ENCODE assay signal across 25 mouse cellular contexts in genomic region chr7:127667171-127667570, GRCm38 (mm10). TPM values are rescaled to one million over a fixed set of nuclear protein-coding genes. Genes with fewer than 3 reads are reported as not detected.
DNase-seq lines count a peak whose midpoint lies in the region; TF ChIP-seq lines count a peak whose summit lies in the region.
"Had no signal": no experiment of that assay in that cellular context is flagged by ENCODE, and none has a peak within 500 bp of the region (broad histone marks: within the 10 kb centered on the region; RNA-seq: fewer than 3 reads in every experiment).

No protein-coding gene starts in this region.

- H3K4me1 ChIP-seq in E14TG2a.4 (replicated peaks; ENCODE audit: low read depth, low read length) (peaks cover 55% of the 10 kb centered on the region), ES-Bruce4 (ENCODE audit: control insufficient read depth, insufficient read depth, low read length) (peaks cover 1% of the 10 kb centered on the region)
- H3K4me1 ChIP-seq: embryonic facial prominence, embryonic 13.5 days; forebrain, embryonic 13.5 days; hindbrain, embryonic 12.5 days; hindbrain, embryonic 15.5 days had no signal

- no peak overlapping the region for H3K27ac ChIP-seq in ES-Bruce4 (ENCODE audit: insufficient read depth, low read length)
- H3K27ac ChIP-seq: embryonic facial prominence, embryonic 10.5 days; embryonic facial prominence, embryonic 13.5 days; forebrain, embryonic 13.5 days; hindbrain, embryonic 12.5 days; hindbrain, embryonic 15.5 days had no signal

- no peak for TF ChIP-seq EP300 in ES-Bruce4 (IDR thresholded peaks at IDR 0.05; ENCODE audit: insufficient read depth, low read depth, low read length)

- DNase-seq in layer of hippocampus, adult 11-12 months (ENCODE audit: low spot score), result peak; percentile 16
- no peak for DNase-seq in layer of hippocampus, adult 8-10 months (ENCODE audit: low spot score in 2 of 2)
- peak; percentile 26 to 55 for DNase-seq in layer of hippocampus, postnatal 14 days (ENCODE audit: low spot score in 2 of 2)
- no peak for DNase-seq in layer of hippocampus, postnatal 10 days (ENCODE audit: low spot score in 2 of 2)
- no peak for DNase-seq in spleen, postnatal 10 days (ENCODE audit: low spot score in 2 of 2)
- no peak for DNase-seq in frontal cortex, adult 2 months (ENCODE audit: extremely low spot score in 1 of 2, low spot score in 1 of 2)
- DNase-seq: adrenal gland, adult 2 months; adrenal gland, postnatal 14 days; cerebellum, adult 11-12 months; cerebellum, adult 8-10 months; cerebellum, postnatal 10 days; cerebellum, postnatal 36 days; embryo, embryonic 11 days; gastrocnemius, postnatal 25 days; heart, adult 18-20 months had no signal

- TF ChIP-seq CTCF in E14TG2a.4 (conservative IDR thresholded peaks at IDR 0.05; ENCODE audit: low read length) (no peak), ES-Bruce4 (IDR thresholded peaks at IDR 0.05; ENCODE audit: low read depth, low read length) (no peak)

- H3K27me3 ChIP-seq in E14TG2a.4 (ENCODE audit: insufficient read depth, low read length) (no peaks in the 10 kb centered on the region), ES-Bruce4 (ENCODE audit: control insufficient read depth, insufficient read depth, low read length, poor library complexity, severe bottlenecking) (no peaks in the 10 kb centered on the region)
- H3K27me3 ChIP-seq: embryonic facial prominence, embryonic 13.5 days; forebrain, embryonic 13.5 days; heart, embryonic 12.5 days; hindbrain, embryonic 12.5 days; hindbrain, embryonic 15.5 days had no signal

- no peaks in the 10 kb centered on the region for H3K36me3 ChIP-seq in E14TG2a.4 (ENCODE audit: insufficient read depth, low read length)
- H3K36me3 ChIP-seq in ES-Bruce4 (ENCODE audit: control insufficient read depth, insufficient read depth, low read length, poor library complexity, severe bottlenecking), result no peaks in the 10 kb centered on the region

- H3K4me3 ChIP-seq in E14TG2a.4 (replicated peaks; ENCODE audit: low read length) (peak overlapping the region; percentile 71), ES-Bruce4 (ENCODE audit: low read depth, low read length) (peak overlapping the region; percentile 31; the same call in 1 of the 2 replicates)
- H3K4me3 ChIP-seq: embryonic facial prominence, embryonic 10.5 days; embryonic facial prominence, embryonic 13.5 days; erythroblast, embryonic 14.5 days; forebrain, embryonic 13.5 days; heart, embryonic 12.5 days; hindbrain, embryonic 12.5 days; hindbrain, embryonic 15.5 days had no signal

- no peak overlapping the region for H3K9ac ChIP-seq in ES-Bruce4 (ENCODE audit: low read depth, poor library complexity, severe bottlenecking)
- H3K9ac ChIP-seq: forebrain, embryonic 13.5 days; heart, embryonic 12.5 days; hindbrain, embryonic 12.5 days; hindbrain, embryonic 15.5 days had no signal

- TF ChIP-seq POLR2A in ES-Bruce4 (IDR thresholded peaks at IDR 0.05; ENCODE audit: insufficient read depth, low read length), result no peak

- H3K9me3 ChIP-seq in E14TG2a.4 (ENCODE audit: low read length), result no peaks in the 10 kb centered on the region
- H3K9me3 ChIP-seq in ES-Bruce4 (replicated peaks; ENCODE audit: control insufficient read depth, insufficient read depth, low read length, poor library complexity, severe bottlenecking), result no peaks in the 10 kb centered on the region
- H3K9me3 ChIP-seq: embryonic facial prominence, embryonic 10.5 days; embryonic facial prominence, embryonic 13.5 days; forebrain, embryonic 13.5 days; heart, embryonic 12.5 days; hindbrain, embryonic 12.5 days; hindbrain, embryonic 15.5 days had no signal

RNA-seq across cellular contexts. Expression of gene Bcl7c, which starts 41.6 kb away (rescaled TPM):
- total RNA-seq in layer of hippocampus, adult 8-10 months (2022), result 10 to 100 TPM; 26.5 to 38.4 (median 31.9) TPM
- total RNA-seq in layer of hippocampus, postnatal 14 days (2021), result 10 to 100 TPM; 30.3 to 38.0 TPM
- total RNA-seq in layer of hippocampus, postnatal 10 days (2021), result 10 to 100 TPM; 38.6 TPM
- polyA plus RNA-seq in ES-Bruce4 (2011; ENCODE audit: insufficient read depth, insufficient read length, low read depth, missing spikeins), result 48.6 and 49.8 TPM in 2 replicates
- 23.3 and 25.7 TPM in 2 replicates for polyA plus RNA-seq in frontal cortex, adult 2 months (2012; rRNA removed)

RNA-seq across cellular contexts. Expression of gene Ctf1, which starts 45.4 kb away (rescaled TPM):
- total RNA-seq in layer of hippocampus, adult 8-10 months (2022), result 1 to 10 TPM; 3.1 to 5.2 (median 3.5) TPM
- 1 to 10 TPM; 3.2 to 5.4 TPM for total RNA-seq in layer of hippocampus, postnatal 14 days (2021)
- 1 to 10 TPM; 4.3 to 5.3 TPM for total RNA-seq in layer of hippocampus, postnatal 10 days (2021)
- 8.8 and 13.9 TPM in 2 replicates for polyA plus RNA-seq in ES-Bruce4 (2011; ENCODE audit: insufficient read depth, insufficient read length, low read depth, missing spikeins)
- 6.0 and 6.4 TPM in 2 replicates for polyA plus RNA-seq in frontal cortex, adult 2 months (2012; rRNA removed)
- polyA plus RNA-seq: CD4-positive, CD25-positive, alpha-beta regulatory T cell, adult 4 months had no signal

RNA-seq across cellular contexts. Expression of gene Zfp629, which starts 51.6 kb away (rescaled TPM):
- total RNA-seq in layer of hippocampus, adult 8-10 months (2022), result 10 to 100 TPM; 21.7 to 22.6 (median 22.1) TPM
- total RNA-seq in layer of hippocampus, postnatal 14 days (2021), result 10 to 100 TPM; 21.3 to 22.6 TPM
- 10 to 100 TPM; 25.1 to 31.8 TPM for total RNA-seq in layer of hippocampus, postnatal 10 days (2021)
- 4.9 and 6.0 TPM in 2 replicates for polyA plus RNA-seq in ES-Bruce4 (2011; ENCODE audit: insufficient read depth, insufficient read length, low read depth, missing spikeins)
- polyA plus RNA-seq in frontal cortex, adult 2 months (2012; rRNA removed), result 21.7 and 22.7 TPM in 2 replicates

Comparison
In these comparisons a context has a peak if more than half of its experiments do, and no peak if none do; other contexts are left out.
1. DNase-seq: peak in layer of hippocampus, adult 11-12 months (single experiment) and layer of hippocampus, postnatal 14 days (2 of 2); none in layer of hippocampus, adult 8-10 months (0 of 2), layer of hippocampus, postnatal 10 days (0 of 2), spleen, postnatal 10 days (0 of 2) and frontal cortex, adult 2 months (0 of 2).